Mouse (Mus musculus): ENCODE data around the gene Pdss2. TPM values are rescaled to one million over a fixed set of nuclear protein-coding genes. Genes with fewer than 3 reads are reported as not detected.

Gene Pdss2
- polyA plus RNA-seq, 1 experiment from 2014 or later = 17.6 TPM

- H3K4me2 ChIP-seq (replicated peaks; ENCODE audit: low read depth, low read length) = 0 out of 2 replicates have a peak overlapping the region, but pooled peaks have one; percentile 11
- H3K27ac ChIP-seq (ENCODE audit: low read depth, low read length) = no peak overlapping the region
- WGBS = 14% methylated on average over 15 of the region's 15 CpGs
- no peaks in the 10 kb centered on the region for H3K9me3 ChIP-seq (ENCODE audit: control insufficient read depth, low read length)
- peak; percentile 92 for ATAC-seq (ENCODE audit: low FRiP score, low TSS enrichment)
- H3K36me3 ChIP-seq (ENCODE audit: control insufficient read depth, insufficient read depth, low read length) = no peaks in the 10 kb centered on the region
- no peak overlapping the region for H3K9ac ChIP-seq (ENCODE audit: low read depth, low read length)
- peaks cover 16% of the 10 kb centered on the region for H3K4me1 ChIP-seq (ENCODE audit: control insufficient read depth, insufficient read depth, low read length)
- no peaks in the 10 kb centered on the region for H3K27me3 ChIP-seq (ENCODE audit: control insufficient read depth, insufficient read depth, low read length)
- no peak overlapping the region for H3K4me3 ChIP-seq (ENCODE audit: low read length)
Observed at GRCm38 (mm10) chr10:43331931-43332701, 110.8 kb downstream of the Pdss2 start.

- WGBS = 61% methylated on average over 4 of the region's 4 CpGs
- no peak overlapping the region for H3K9ac ChIP-seq (ENCODE audit: low read depth, low read length)
- no peak overlapping the region for H3K27ac ChIP-seq (ENCODE audit: low read depth, low read length)
- H3K4me3 ChIP-seq (ENCODE audit: low read length) = no peak overlapping the region
- no peaks in the 10 kb centered on the region for H3K36me3 ChIP-seq (ENCODE audit: control insufficient read depth, insufficient read depth, low read length)
- H3K4me1 ChIP-seq (ENCODE audit: control insufficient read depth, insufficient read depth, low read length) = peaks cover 16% of the 10 kb centered on the region
- H3K4me2 ChIP-seq (replicated peaks; ENCODE audit: low read depth, low read length) = no peak overlapping the region
- no peaks in the 10 kb centered on the region for H3K27me3 ChIP-seq (ENCODE audit: control insufficient read depth, insufficient read depth, low read length)
- ATAC-seq (ENCODE audit: low FRiP score, low TSS enrichment) = no peak
- H3K9me3 ChIP-seq (ENCODE audit: control insufficient read depth, low read length) = no peaks in the 10 kb centered on the region
Observed at GRCm38 (mm10) chr10:43335874-43336273, 114.6 kb downstream of the Pdss2 start.

GRCm38 (mm10) chr10:43337110-43337509 lies 115.8 kb downstream of the Pdss2 start:
- Histone ChIP-seq H3K36me3 (ENCODE audit: control insufficient read depth, insufficient read depth, low read length) (no peaks in the 10 kb centered on the region), H3K9ac (ENCODE audit: low read depth, low read length) (no peak overlapping the region), H3K27me3 (ENCODE audit: control insufficient read depth, insufficient read depth, low read length) (no peaks in the 10 kb centered on the region), H3K4me3 (ENCODE audit: low read length) (no peak overlapping the region), H3K9me3 (ENCODE audit: control insufficient read depth, low read length) (no peaks in the 10 kb centered on the region), H3K27ac (ENCODE audit: low read depth, low read length) (no peak overlapping the region), H3K4me1 (ENCODE audit: control insufficient read depth, insufficient read depth, low read length) (peaks cover 8% of the 10 kb centered on the region), H3K4me2 (replicated peaks; ENCODE audit: low read depth, low read length) (no peak overlapping the region)
- no peak for ATAC-seq (ENCODE audit: low FRiP score, low TSS enrichment)
- 94% methylated on average over 2 of the region's 2 CpGs for WGBS

- no peak overlapping the region for H3K4me3 ChIP-seq (ENCODE audit: low read length)
- H3K9ac ChIP-seq (ENCODE audit: low read depth, low read length) = no peak overlapping the region
- no peak overlapping the region for H3K4me2 ChIP-seq (replicated peaks; ENCODE audit: low read depth, low read length)
- H3K27ac ChIP-seq (ENCODE audit: low read depth, low read length) = no peak overlapping the region
- H3K9me3 ChIP-seq (ENCODE audit: control insufficient read depth, low read length) = no peaks in the 10 kb centered on the region
- ATAC-seq (ENCODE audit: low FRiP score, low TSS enrichment) = no peak
- H3K4me1 ChIP-seq (ENCODE audit: control insufficient read depth, insufficient read depth, low read length) = no peaks in the 10 kb centered on the region
- no peaks in the 10 kb centered on the region for H3K27me3 ChIP-seq (ENCODE audit: control insufficient read depth, insufficient read depth, low read length)
- 80% methylated on average over 10 of the region's 10 CpGs for whole genome bisulfite sequencing
- H3K36me3 ChIP-seq (ENCODE audit: control insufficient read depth, insufficient read depth, low read length) = no peaks in the 10 kb centered on the region
Observed at GRCm38 (mm10) chr10:43339811-43340210, 118.5 kb downstream of the Pdss2 start.

- no peaks in the 10 kb centered on the region for H3K36me3 ChIP-seq (ENCODE audit: control insufficient read depth, insufficient read depth, low read length)
- no peak overlapping the region for H3K9ac ChIP-seq (ENCODE audit: low read depth, low read length)
- no peaks in the 10 kb centered on the region for H3K27me3 ChIP-seq (ENCODE audit: control insufficient read depth, insufficient read depth, low read length)
- no peak for ATAC-seq (ENCODE audit: low FRiP score, low TSS enrichment)
- no peak overlapping the region for H3K27ac ChIP-seq (ENCODE audit: low read depth, low read length)
- H3K4me3 ChIP-seq (ENCODE audit: low read length) = no peak overlapping the region
- H3K9me3 ChIP-seq (ENCODE audit: control insufficient read depth, low read length) = no peaks in the 10 kb centered on the region
- WGBS = 82% methylated on average over 2 of the region's 2 CpGs
- no peak overlapping the region for H3K4me2 ChIP-seq (replicated peaks; ENCODE audit: low read depth, low read length)
- no peaks in the 10 kb centered on the region for H3K4me1 ChIP-seq (ENCODE audit: control insufficient read depth, insufficient read depth, low read length)
Observed at GRCm38 (mm10) chr10:43349718-43350117, 128.4 kb downstream of the Pdss2 start.

GRCm38 (mm10) chr10:43357884-43358283 lies 136.6 kb downstream of the Pdss2 start:
- no peak for ATAC-seq (ENCODE audit: low FRiP score, low TSS enrichment)
- no peaks in the 10 kb centered on the region for H3K9me3 ChIP-seq (ENCODE audit: control insufficient read depth, low read length)
- H3K4me1 ChIP-seq (ENCODE audit: control insufficient read depth, insufficient read depth, low read length) = no peaks in the 10 kb centered on the region
- H3K9ac ChIP-seq (ENCODE audit: low read depth, low read length) = no peak overlapping the region
- WGBS = 36% methylated on average over 4 of the region's 4 CpGs
- no peaks in the 10 kb centered on the region for H3K36me3 ChIP-seq (ENCODE audit: control insufficient read depth, insufficient read depth, low read length)
- H3K4me3 ChIP-seq (ENCODE audit: low read length) = no peak overlapping the region
- no peak overlapping the region for H3K4me2 ChIP-seq (replicated peaks; ENCODE audit: low read depth, low read length)
- no peaks in the 10 kb centered on the region for H3K27me3 ChIP-seq (ENCODE audit: control insufficient read depth, insufficient read depth, low read length)
- no peak overlapping the region for H3K27ac ChIP-seq (ENCODE audit: low read depth, low read length)

GRCm38 (mm10) chr10:43362947-43363346 lies 141.7 kb downstream of the Pdss2 start:
- Histone ChIP-seq H3K27me3 (ENCODE audit: control insufficient read depth, insufficient read depth, low read length) (no peaks in the 10 kb centered on the region), H3K4me2 (replicated peaks; ENCODE audit: low read depth, low read length) (no peak overlapping the region), H3K4me3 (ENCODE audit: low read length) (no peak overlapping the region), H3K27ac (ENCODE audit: low read depth, low read length) (no peak overlapping the region), H3K9me3 (ENCODE audit: control insufficient read depth, low read length) (no peaks in the 10 kb centered on the region), H3K36me3 (ENCODE audit: control insufficient read depth, insufficient read depth, low read length) (no peaks in the 10 kb centered on the region), H3K9ac (ENCODE audit: low read depth, low read length) (no peak overlapping the region), H3K4me1 (ENCODE audit: control insufficient read depth, insufficient read depth, low read length) (no peaks in the 10 kb centered on the region)
- WGBS = 92% methylated on average over 6 of the region's 6 CpGs
- ATAC-seq (ENCODE audit: low FRiP score, low TSS enrichment) = no peak

GRCm38 (mm10) chr10:43363431-43363851 lies 142.2 kb downstream of the Pdss2 start:
- Histone ChIP-seq H3K4me3 (ENCODE audit: low read length) (no peak overlapping the region), H3K4me1 (ENCODE audit: control insufficient read depth, insufficient read depth, low read length) (no peaks in the 10 kb centered on the region), H3K36me3 (ENCODE audit: control insufficient read depth, insufficient read depth, low read length) (no peaks in the 10 kb centered on the region), H3K27ac (ENCODE audit: low read depth, low read length) (no peak overlapping the region), H3K4me2 (replicated peaks; ENCODE audit: low read depth, low read length) (no peak overlapping the region), H3K9ac (ENCODE audit: low read depth, low read length) (no peak overlapping the region), H3K9me3 (ENCODE audit: control insufficient read depth, low read length) (no peaks in the 10 kb centered on the region), H3K27me3 (ENCODE audit: control insufficient read depth, insufficient read depth, low read length) (no peaks in the 10 kb centered on the region)
- ATAC-seq (ENCODE audit: low FRiP score, low TSS enrichment) = no peak
- WGBS = 90% methylated on average over 5 of the region's 5 CpGs

- no peak for ATAC-seq (ENCODE audit: low FRiP score, low TSS enrichment)
- no peaks in the 10 kb centered on the region for H3K9me3 ChIP-seq (ENCODE audit: control insufficient read depth, low read length)
- H3K27ac ChIP-seq (ENCODE audit: low read depth, low read length) = no peak overlapping the region
- H3K27me3 ChIP-seq (ENCODE audit: control insufficient read depth, insufficient read depth, low read length) = no peaks in the 10 kb centered on the region
- H3K36me3 ChIP-seq (ENCODE audit: control insufficient read depth, insufficient read depth, low read length) = no peaks in the 10 kb centered on the region
- H3K4me3 ChIP-seq (ENCODE audit: low read length) = no peak overlapping the region
- 86% methylated on average over 4 of the region's 4 CpGs for WGBS
- no peak overlapping the region for H3K9ac ChIP-seq (ENCODE audit: low read depth, low read length)
- H3K4me2 ChIP-seq (replicated peaks; ENCODE audit: low read depth, low read length) = no peak overlapping the region
- H3K4me1 ChIP-seq (ENCODE audit: control insufficient read depth, insufficient read depth, low read length) = no peaks in the 10 kb centered on the region
Observed at GRCm38 (mm10) chr10:43365909-43366308, 144.6 kb downstream of the Pdss2 start.
